Comparison of ENCODE assay signal across 13 mouse cellular contexts in the genomic region with DNA sequence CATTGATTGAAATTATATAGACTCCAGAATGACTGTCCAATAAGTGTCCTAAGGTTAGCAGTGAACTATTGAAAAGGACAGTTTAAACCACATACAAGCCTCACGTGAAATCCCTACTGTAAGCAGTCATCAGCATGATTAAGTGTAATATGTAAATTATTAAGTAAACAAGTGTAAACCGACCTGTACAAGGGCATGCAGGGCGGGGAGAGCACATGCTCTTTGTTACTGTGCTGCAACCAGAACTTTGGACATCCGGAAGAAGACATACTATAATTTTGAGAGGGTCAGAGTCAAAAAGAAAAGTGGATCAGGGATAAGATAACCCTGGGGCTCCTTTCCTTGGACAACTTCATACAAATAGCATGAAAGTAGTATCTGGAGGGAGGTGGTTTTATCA.
"Had no signal": no experiment of that assay in that cellular context is flagged by ENCODE, and none has a peak within 500 bp of the region (broad histone marks: within the 10 kb centered on the region; RNA-seq: fewer than 3 reads in every experiment).

No protein-coding gene starts in this region.

- H3K36me3 ChIP-seq: kidney, embryonic 15.5 days; limb, embryonic 10.5 days; limb, embryonic 13.5 days; liver, embryonic 13.5 days; midbrain, embryonic 13.5 days had no signal

- H3K4me3 ChIP-seq: kidney, embryonic 15.5 days; limb, embryonic 10.5 days; limb, embryonic 13.5 days; liver, embryonic 13.5 days; midbrain, embryonic 13.5 days had no signal

- DNase-seq: liver; liver, embryonic 13.5 days; lung, embryonic 14.5 days; thymus, adult 18-20 months; thymus, postnatal 36 days had no signal

- H3K4me2 ChIP-seq: kidney, embryonic 15.5 days; limb, embryonic 13.5 days; liver, embryonic 13.5 days; lung, embryonic 14.5 days; midbrain, embryonic 13.5 days had no signal

- H3K27me3 ChIP-seq: kidney, embryonic 15.5 days; limb, embryonic 13.5 days; liver, embryonic 13.5 days; midbrain, embryonic 13.5 days had no signal

- H3K9ac ChIP-seq: kidney, embryonic 15.5 days; limb, embryonic 13.5 days; liver, embryonic 13.5 days; lung, embryonic 14.5 days; midbrain, embryonic 13.5 days had no signal

- H3K4me1 ChIP-seq: kidney, embryonic 15.5 days; midbrain, embryonic 13.5 days had no signal

- H3K9me3 ChIP-seq: kidney, embryonic 15.5 days; limb, embryonic 10.5 days; liver, embryonic 13.5 days; midbrain, embryonic 13.5 days had no signal

- ATAC-seq: hindbrain, embryonic 16.5 days; lung, postnatal 0 days; midbrain, embryonic 13.5 days; midbrain, embryonic 16.5 days had no signal

- H3K27ac ChIP-seq: kidney, embryonic 15.5 days; limb, embryonic 13.5 days; liver, embryonic 13.5 days; macrophage; midbrain, embryonic 13.5 days had no signal
